Mouse (Mus musculus) cerebellum, adult 11 months (tissue): ENCODE results near the gene Car5a.

ENCODE experiments used
- DNase-seq: peaks from one replicate; pipeline ENCODE4 v3.0.0; 2022

The Car5a gene

GRCm38 (mm10) chr8:121954981-121955555, 10.4 kb upstream of the Car5a start:
- DNase-seq: no peak

- no peak for DNase-seq
Measured at GRCm38 (mm10) chr8:121953821-121954545, 9.3 kb upstream of the Car5a start.

- peak; percentile 31 for DNase-seq
Measured at GRCm38 (mm10) chr8:121952800-121953199, 8.1 kb upstream of the Car5a start.

- DNase-seq: no peak
Measured at GRCm38 (mm10) chr8:121952122-121952521, 7.4 kb upstream of the Car5a start.

- DNase-seq: peak; percentile 44
Measured at GRCm38 (mm10) chr8:121951656-121952009, 6.9 kb upstream of the Car5a start.

GRCm38 (mm10) chr8:121950749-121951655, 6.3 kb upstream of the Car5a start:
- DNase-seq: peak; percentile 77

GRCm38 (mm10) chr8:121949941-121950748, 5.4 kb upstream of the Car5a start:
- DNase-seq: peak; percentile 99

GRCm38 (mm10) chr8:121949222-121949800, 4.6 kb upstream of the Car5a start, which contains the start of gene Banp:
Banp (plus strand) TSS chr8:121949750.
- no peak for DNase-seq

- peak; percentile 43 for DNase-seq
Measured at GRCm38 (mm10) chr8:121948321-121949145, 3.8 kb upstream of the Car5a start.

- DNase-seq: peak; percentile 70
Measured at GRCm38 (mm10) chr8:121947753-121948141, 3.0 kb upstream of the Car5a start.

- peak; percentile 33 for DNase-seq
Measured at GRCm38 (mm10) chr8:121947047-121947752, 2.5 kb upstream of the Car5a start.

GRCm38 (mm10) chr8:121946351-121946750, 1.6 kb upstream of the Car5a start:
- DNase-seq: no peak

GRCm38 (mm10) chr8:121943716-121944115, 988 bp downstream of the Car5a start:
- DNase-seq: no peak

GRCm38 (mm10) chr8:121943057-121943540, 1.6 kb downstream of the Car5a start:
- no peak for DNase-seq

GRCm38 (mm10) chr8:121938732-121939131, 6.0 kb downstream of the Car5a start:
- no peak for DNase-seq

- no peak for DNase-seq
Measured at GRCm38 (mm10) chr8:121936391-121936790, 8.3 kb downstream of the Car5a start.

- peak; percentile 75 for DNase-seq
Measured at GRCm38 (mm10) chr8:121935341-121936294, 9.1 kb downstream of the Car5a start.

- no peak for DNase-seq
Measured at GRCm38 (mm10) chr8:121934923-121935322, 9.8 kb downstream of the Car5a start.

GRCm38 (mm10) chr8:121934506-121934905, 10.2 kb downstream of the Car5a start:
- no peak for DNase-seq
